Mouse (Mus musculus) inflammation-experienced regulatory T-cells (primary cell): ENCODE results near the gene Ccdc150. TPM values are rescaled to one million over a fixed set of nuclear protein-coding genes. Genes with fewer than 3 reads are reported as not detected.

ENCODE experiments used
- polyA plus RNA-seq, 2 experiments: library from polyadenylated mRNA; unstranded; fragments of 100-300 nt; shearing (Covaris generic); gene quantifications; one replicate each; pipeline ENCODE4 v1.2.1; 2017

The Ccdc150 gene
- under 1 TPM; 0.27 to 0.64 TPM for polyA plus RNA-seq

DNA sequence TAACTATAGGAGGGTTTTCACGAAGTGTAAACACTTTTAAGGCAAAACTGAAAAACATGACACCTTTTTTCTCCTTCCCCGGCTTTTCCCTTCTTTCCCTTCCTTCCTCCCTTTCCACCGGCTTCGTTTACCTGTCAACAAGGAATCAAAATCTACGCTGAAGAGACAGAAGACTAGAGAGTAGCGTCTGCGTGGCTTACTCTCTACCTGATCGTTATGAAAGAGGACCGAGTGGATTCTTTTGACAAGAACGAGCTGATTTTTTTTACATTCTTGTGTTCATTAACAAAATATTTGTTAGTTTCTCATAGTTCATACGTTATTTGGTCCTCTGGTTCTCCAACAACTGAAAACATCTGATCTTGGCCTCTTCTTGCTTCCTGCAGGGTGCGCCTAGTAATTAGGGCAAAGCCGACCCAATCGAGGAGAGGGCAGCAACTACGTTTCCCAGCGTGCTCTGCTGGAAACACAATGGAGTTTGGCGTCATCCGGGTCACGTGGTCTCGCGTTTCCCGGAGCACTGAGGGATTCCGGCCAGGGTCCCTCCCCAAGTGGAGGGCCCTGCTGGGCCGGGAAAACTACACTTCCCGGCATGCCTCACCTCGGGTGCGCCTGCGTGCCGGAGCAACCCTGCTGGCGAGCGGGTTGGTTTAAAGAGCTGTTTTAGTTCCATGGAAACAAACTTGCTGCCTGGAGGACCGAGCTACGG lies at the start of gene Ccdc150:
TSS of gene Ccdc150 (plus strand) at position 526 of the 709 bp plus-strand sequence.

Other genes with a start within 250 kb of the Ccdc150 start
- under 1 TPM; 0.16 to 0.73 TPM for gene Hecw2, start 55.5 kb upstream of the Ccdc150 start, polyA plus RNA-seq
- 10 to 100 TPM; 17.0 to 18.8 TPM for gene Gtf3c3, start 188.3 kb downstream of the Ccdc150 start, polyA plus RNA-seq